Mouse (Mus musculus): Measurements from ENCODE around the gene Rnf26.
A peak's percentile ranks its signal among the peaks of the same experiment; 100 is the strongest.

Rnf26 gene

GRCm38 (mm10) chr9:44075996-44076763 lies 37.1 kb downstream of the Rnf26 start:
- DNase-seq (ENCODE audit: low spot score in 2 of 2) = no peak

- no peak for DNase-seq (ENCODE audit: low spot score in 2 of 2)
Measured at GRCm38 (mm10) chr9:44075276-44075995, 37.9 kb downstream of the Rnf26 start.

GRCm38 (mm10) chr9:44074395-44075275 lies 38.7 kb downstream of the Rnf26 start:
- DNase-seq (ENCODE audit: low spot score in 2 of 2) = no peak

GRCm38 (mm10) chr9:44073115-44073514 lies 40.2 kb downstream of the Rnf26 start:
- DNase-seq (ENCODE audit: low spot score in 2 of 2) = no peak

- DNase-seq (ENCODE audit: low spot score in 2 of 2) = no peak
Measured at GRCm38 (mm10) chr9:44072599-44072915, 40.8 kb downstream of the Rnf26 start.

- no peak for DNase-seq (ENCODE audit: low spot score in 2 of 2)
Measured at GRCm38 (mm10) chr9:44071914-44072598, 41.3 kb downstream of the Rnf26 start.

GRCm38 (mm10) chr9:44070844-44071231 lies 42.5 kb downstream of the Rnf26 start:
- no peak for DNase-seq (ENCODE audit: low spot score in 2 of 2)

GRCm38 (mm10) chr9:44070113-44070843 lies 43.0 kb downstream of the Rnf26 start:
- no peak for DNase-seq (ENCODE audit: low spot score in 2 of 2)

GRCm38 (mm10) chr9:44069252-44069651 lies 44.1 kb downstream of the Rnf26 start:
- no peak for DNase-seq (ENCODE audit: low spot score in 2 of 2)

GRCm38 (mm10) chr9:44067960-44068330 lies 45.4 kb downstream of the Rnf26 start:
- no peak for DNase-seq (ENCODE audit: low spot score in 2 of 2)

- no peak for DNase-seq (ENCODE audit: low spot score in 2 of 2)
Measured at GRCm38 (mm10) chr9:44067241-44067959, 45.9 kb downstream of the Rnf26 start.

GRCm38 (mm10) chr9:44066785-44067225 lies 46.5 kb downstream of the Rnf26 start, which contains the start of gene Usp2:
Gene Usp2, plus strand, starts transcription at chr9:44067021.
- DNase-seq (ENCODE audit: low spot score in 2 of 2) = peak; percentile 94 to 95

- no peak for DNase-seq (ENCODE audit: low spot score in 2 of 2)
Measured at GRCm38 (mm10) chr9:44065177-44065576, 48.1 kb downstream of the Rnf26 start.

- DNase-seq (ENCODE audit: low spot score in 2 of 2) = no peak
Measured at GRCm38 (mm10) chr9:44058606-44059005, 54.7 kb downstream of the Rnf26 start.

GRCm38 (mm10) chr9:44053936-44054335 lies 59.4 kb downstream of the Rnf26 start:
- DNase-seq (ENCODE audit: low spot score in 2 of 2) = no peak

- DNase-seq (ENCODE audit: low spot score in 2 of 2) = no peak
Measured at GRCm38 (mm10) chr9:44052855-44053254, 60.5 kb downstream of the Rnf26 start.

- no peak for DNase-seq (ENCODE audit: low spot score in 2 of 2)
Measured at GRCm38 (mm10) chr9:44049381-44050165, 63.7 kb downstream of the Rnf26 start.

- DNase-seq (ENCODE audit: low spot score in 2 of 2) = no peak
Measured at GRCm38 (mm10) chr9:44048541-44049380, 64.6 kb downstream of the Rnf26 start.
